In genomic region chr4:44905651-44906271, GRCm38 (mm10) we compare ENCODE assay signal across 7 mouse cellular contexts.
DNase-seq lines count a peak whose midpoint lies in the region; ATAC-seq and TF ChIP-seq lines count a peak whose summit lies in the region.

No protein-coding gene starts in this region.

- peak overlapping the region; percentile 3; the same call in 1 of the 2 replicates for H3K4me3 ChIP-seq in forebrain, embryonic 13.5 days
- H3K4me3 ChIP-seq in midbrain, embryonic 14.5 days (replicated peaks; ENCODE audit: low read depth, low read length) = no peak overlapping the region
- no peak overlapping the region for H3K4me3 ChIP-seq in intestine, embryonic 16.5 days (ENCODE audit: low read length)

- H3K9me3 ChIP-seq in forebrain, embryonic 13.5 days (replicated peaks) = no peaks in the 10 kb centered on the region
- no peaks in the 10 kb centered on the region for H3K9me3 ChIP-seq in midbrain, embryonic 14.5 days (ENCODE audit: control insufficient read depth, low read length)
- no peaks in the 10 kb centered on the region for H3K9me3 ChIP-seq in intestine, embryonic 16.5 days (ENCODE audit: control insufficient read depth, low read length)

- TF ChIP-seq POLR2A in brain, embryonic 14.5 days (IDR thresholded peaks at IDR 0.05; ENCODE audit: borderline replicate concordance, extremely low read depth, insufficient read depth, insufficient read length, poor library complexity, severe bottlenecking) = no peak

- peak overlapping the region; percentile 14 for H3K9ac ChIP-seq in forebrain, embryonic 13.5 days
- H3K9ac ChIP-seq in midbrain, embryonic 14.5 days (replicated peaks; ENCODE audit: low read length) = peak overlapping the region; percentile 7; the same call in 1 of the 2 replicates
- H3K9ac ChIP-seq in intestine, embryonic 16.5 days (ENCODE audit: low read depth, low read length) = no peak overlapping the region

- peak; percentile 79 for DNase-seq in R1 (ENCODE audit: low read depth, low spot score)
- peak; percentile 89 for DNase-seq in brain, embryonic 14.5 days (ENCODE audit: low read depth)
- DNase-seq in midbrain, embryonic 14.5 days = peak; percentile 79
- DNase-seq in kidney, adult 9 months = no peak

- H3K36me3 ChIP-seq in forebrain, embryonic 13.5 days (ENCODE audit: poor library complexity, severe bottlenecking) = no peaks in the 10 kb centered on the region
- H3K36me3 ChIP-seq in midbrain, embryonic 14.5 days (ENCODE audit: control insufficient read depth, insufficient read depth, low read length) = no peaks in the 10 kb centered on the region
- no peaks in the 10 kb centered on the region; the same call in 1 of the 2 replicates for H3K36me3 ChIP-seq in intestine, embryonic 16.5 days (ENCODE audit: control insufficient read depth, insufficient read depth, low read length)

- WGBS in forebrain, embryonic 13.5 days = 1% methylated on average over 11 of the region's 11 CpGs
- WGBS in midbrain, embryonic 14.5 days = 2% methylated on average over 11 of the region's 11 CpGs
- WGBS in intestine, embryonic 16.5 days = 56% methylated on average over 11 of the region's 11 CpGs

- H3K27ac ChIP-seq in forebrain, embryonic 13.5 days = peak overlapping the region; percentile 83
- peak overlapping the region; percentile 75 for H3K27ac ChIP-seq in midbrain, embryonic 14.5 days (replicated peaks; ENCODE audit: low read depth, low read length)
- no peak overlapping the region for H3K27ac ChIP-seq in intestine, embryonic 16.5 days (ENCODE audit: low read length)

- peaks cover 21% of the 10 kb centered on the region for H3K4me1 ChIP-seq in forebrain, embryonic 13.5 days
- peaks cover 15% of the 10 kb centered on the region for H3K4me1 ChIP-seq in midbrain, embryonic 14.5 days (ENCODE audit: control insufficient read depth, insufficient read depth, low read length)
- H3K4me1 ChIP-seq in intestine, embryonic 16.5 days (ENCODE audit: control insufficient read depth, insufficient read depth, low read length) = no peaks in the 10 kb centered on the region

- ATAC-seq in forebrain, embryonic 13.5 days = peak; percentile 90
- ATAC-seq in midbrain, embryonic 14.5 days (ENCODE audit: low FRiP score, low TSS enrichment) = peak; percentile 80; the same call in 1 of the 2 replicates
- no peak for ATAC-seq in intestine, embryonic 16.5 days
- ATAC-seq in inflammation-experienced regulatory T-cells, adult 6 months = no peak

- H3K4me2 ChIP-seq in forebrain, embryonic 13.5 days = peak overlapping the region; percentile 45
- peak overlapping the region; percentile 36 for H3K4me2 ChIP-seq in midbrain, embryonic 14.5 days (ENCODE audit: low read length)
- H3K4me2 ChIP-seq in intestine, embryonic 16.5 days (ENCODE audit: low read depth, low read length) = no peak overlapping the region

- H3K27me3 ChIP-seq in forebrain, embryonic 13.5 days = no peaks in the 10 kb centered on the region
- peaks cover 8% of the 10 kb centered on the region; the same call in 1 of the 2 replicates for H3K27me3 ChIP-seq in midbrain, embryonic 14.5 days (ENCODE audit: control insufficient read depth, insufficient read depth, low read length)
- H3K27me3 ChIP-seq in intestine, embryonic 16.5 days (replicated peaks; ENCODE audit: control insufficient read depth, insufficient read depth, low read length) = no peaks in the 10 kb centered on the region

- no peak for TF ChIP-seq CTCF in brain, embryonic 14.5 days (IDR thresholded peaks at IDR 0.05; ENCODE audit: borderline replicate concordance, extremely low read depth, insufficient read depth, insufficient read length)

Comparison
In these comparisons a context has a peak if more than half of its experiments do, and no peak if none do; other contexts are left out.
1. ATAC-seq: peak in forebrain, embryonic 13.5 days (single experiment) and midbrain, embryonic 14.5 days (single experiment); none in intestine, embryonic 16.5 days (single experiment) and inflammation-experienced regulatory T-cells, adult 6 months (single experiment).